Mouse (Mus musculus): ENCODE measurements around the gene Aes.

DNA sequence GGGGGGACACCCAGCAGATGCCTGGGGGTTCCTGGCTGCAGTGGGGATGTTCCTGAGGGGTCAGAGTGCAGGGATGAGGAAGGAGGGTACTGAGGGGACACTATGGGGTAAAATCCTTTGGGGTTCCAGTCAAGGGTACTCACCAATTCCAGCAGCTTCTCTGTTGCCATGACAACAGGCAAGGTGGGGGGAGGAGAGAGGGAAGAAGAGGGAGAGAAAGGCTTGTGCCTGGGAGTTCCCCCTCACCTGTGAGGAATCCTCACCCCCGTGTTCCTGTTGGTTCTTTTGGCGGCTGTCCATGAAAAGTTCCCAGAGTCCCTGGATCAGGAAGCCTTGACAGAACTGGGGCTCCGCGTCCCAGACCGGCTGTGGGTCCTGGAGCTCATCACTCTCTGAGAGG, 36.3 kb downstream of the Aes start:
- TF ChIP-seq CTCF (IDR thresholded peaks at IDR 0.05; ENCODE audit: low read depth, low read length), result no peak
- TF ChIP-seq POLR2A (IDR thresholded peaks at IDR 0.05; ENCODE audit: borderline replicate concordance, low read depth, low read length), result no peak

Measured in bone marrow macrophage, adult 2 months (primary cell).